Mouse (Mus musculus) cerebellum, postnatal 25 days (tissue): ENCODE measurements at regions not wholly inside any gene's neighbourhood (a gene's known extent, or its start where the extent isn't known, plus 50 kb on each side); places are given as distances from the start of the nearest gene placed in this dataset.
"Not testable (repeated sequence)": the region's sequence is repeated elsewhere in the genome, so short reads cannot be mapped to it uniquely, and the experiment has no call there.

ENCODE experiments used
- DNase-seq, 2 experiments: peaks; one replicate each; pipeline ENCODE4 v3.0.0; 2021; ENCODE audit warnings: mixed read lengths in 2 of 2

DNA sequence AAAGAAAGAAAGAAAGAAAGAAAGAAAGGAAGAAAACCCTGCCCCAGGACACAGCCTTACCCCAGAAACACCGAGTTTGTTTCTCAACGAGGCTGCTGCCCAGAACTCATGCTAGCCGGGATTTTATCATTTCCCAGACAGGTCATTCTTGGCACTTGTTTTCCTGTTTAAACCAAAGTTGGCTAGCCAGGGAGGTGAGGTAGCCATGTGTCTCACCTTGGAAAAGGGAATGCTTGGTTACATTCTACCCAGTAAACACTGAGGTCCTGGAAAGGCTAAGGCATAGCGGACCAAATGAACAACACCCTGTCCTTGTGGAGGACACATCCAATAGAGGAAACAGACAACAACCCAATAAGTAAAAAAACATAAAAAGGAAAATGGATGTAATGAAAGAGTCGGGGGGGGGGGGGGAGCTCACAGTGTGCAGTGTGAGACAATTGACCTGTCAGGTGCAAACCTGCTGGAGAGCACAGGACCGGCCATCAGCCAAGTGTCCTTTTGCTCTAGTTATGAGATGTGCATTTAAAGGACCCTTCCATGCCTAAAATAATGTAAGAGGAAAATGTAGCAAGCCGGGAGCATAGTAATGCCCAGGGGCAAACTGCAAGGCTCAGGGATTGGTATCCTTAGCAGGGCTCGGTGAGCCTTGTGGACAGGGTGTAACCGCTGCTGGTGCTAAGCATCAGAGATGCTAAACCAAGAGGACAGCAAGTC is 78.2 kb upstream of the Fzd7 start:
- peak; percentile 47 to 53 for DNase-seq

DNA sequence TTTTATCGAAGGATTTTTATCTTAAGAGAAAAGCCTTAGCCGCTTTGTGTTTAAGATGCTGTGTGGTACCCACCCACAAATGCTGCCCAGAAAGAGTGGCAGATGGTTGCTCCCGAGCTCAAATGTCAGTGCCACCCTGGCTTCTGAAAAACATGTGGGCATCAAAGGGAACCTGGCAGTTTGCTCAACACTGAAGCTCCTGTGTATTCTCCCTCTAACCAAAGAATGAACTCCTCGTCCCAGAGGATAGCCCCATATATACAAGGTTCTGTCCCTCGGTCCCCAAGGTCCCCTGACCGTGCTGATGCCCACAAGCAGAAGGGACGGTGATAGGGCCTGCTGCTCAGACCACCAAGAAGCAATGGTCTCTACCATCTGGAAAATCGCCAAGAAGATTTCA is 76.9 kb upstream of the Fzd7 start:
- peak; percentile 77 to 80 for DNase-seq

DNA sequence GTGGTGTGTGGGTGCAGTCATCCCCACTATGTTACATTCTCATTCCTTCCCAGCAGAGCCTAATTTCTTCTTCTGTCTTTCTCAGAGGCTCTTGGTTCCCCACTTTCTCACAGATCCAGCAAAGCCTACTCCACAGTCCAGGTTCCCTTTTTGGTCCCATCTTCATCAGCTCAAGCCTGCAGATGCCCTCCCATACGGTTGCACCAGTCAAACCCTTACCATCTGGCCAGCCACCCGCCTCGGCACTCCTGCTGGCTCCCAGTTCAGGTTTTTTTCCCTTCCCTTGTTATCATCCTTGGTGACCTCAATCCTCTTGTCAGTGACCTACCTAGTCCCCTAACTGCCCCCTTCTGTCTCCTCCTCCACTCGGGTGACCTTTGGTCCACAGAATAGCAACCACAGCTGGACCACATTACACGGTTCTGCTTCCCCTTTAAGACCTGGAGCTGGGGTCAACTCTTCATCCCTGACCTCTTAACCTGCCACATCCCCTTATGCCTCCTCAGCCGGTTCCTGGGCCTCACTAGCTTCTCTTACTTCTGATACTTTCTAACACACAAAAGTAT is 75.4 kb upstream of the Fzd7 start:
- DNase-seq = peak; percentile 54 to 65

DNA sequence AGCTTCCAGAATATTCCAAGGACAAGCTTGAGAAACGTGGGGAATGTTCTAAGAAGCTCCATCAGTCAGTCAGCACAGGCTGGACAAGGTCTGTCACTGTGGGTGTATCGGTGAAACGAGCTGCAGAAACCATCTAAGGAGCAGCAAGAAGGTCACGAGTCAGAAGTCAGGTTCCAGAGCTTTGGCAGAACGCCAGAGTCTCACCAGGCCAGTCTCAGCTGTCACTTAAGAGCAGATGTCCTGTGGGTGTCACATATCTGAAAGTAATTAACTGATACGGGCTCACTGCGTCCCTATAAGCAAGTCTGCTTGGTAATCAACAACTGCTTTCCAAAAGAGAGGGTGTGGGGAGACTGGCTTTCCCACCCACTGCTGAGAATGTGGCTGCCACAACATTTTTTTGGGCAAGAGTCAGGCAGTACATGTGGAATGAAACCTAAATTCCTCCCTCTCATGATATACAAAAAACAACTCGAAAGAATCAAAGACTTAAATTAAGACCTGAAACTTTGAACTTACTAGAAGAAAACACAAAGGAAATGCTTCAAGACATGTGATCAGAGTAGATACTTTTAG is 72.6 kb upstream of the Fzd7 start:
- DNase-seq = peak in 1 of 2 experiments; percentile 52

DNA sequence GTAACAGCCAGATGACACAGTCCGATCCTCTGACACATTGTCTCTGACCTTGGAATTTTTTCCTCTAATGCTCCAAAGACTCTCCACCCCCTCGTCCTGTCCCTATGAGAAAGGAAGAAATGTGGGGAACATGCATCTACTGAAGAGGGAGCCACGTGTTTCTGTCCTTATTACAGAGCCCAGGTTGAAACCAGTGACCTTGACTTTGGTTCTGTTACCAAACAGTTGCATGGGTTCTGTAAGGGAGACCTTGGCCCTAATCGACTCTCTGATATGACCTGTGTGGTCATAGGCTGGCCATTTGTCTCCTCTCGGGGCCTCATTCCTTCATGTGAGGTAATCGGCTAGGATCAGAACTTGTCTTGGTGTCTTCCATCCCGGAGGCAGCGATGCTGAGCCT is 69.0 kb upstream of the Fzd7 start:
- no peak for DNase-seq

DNA sequence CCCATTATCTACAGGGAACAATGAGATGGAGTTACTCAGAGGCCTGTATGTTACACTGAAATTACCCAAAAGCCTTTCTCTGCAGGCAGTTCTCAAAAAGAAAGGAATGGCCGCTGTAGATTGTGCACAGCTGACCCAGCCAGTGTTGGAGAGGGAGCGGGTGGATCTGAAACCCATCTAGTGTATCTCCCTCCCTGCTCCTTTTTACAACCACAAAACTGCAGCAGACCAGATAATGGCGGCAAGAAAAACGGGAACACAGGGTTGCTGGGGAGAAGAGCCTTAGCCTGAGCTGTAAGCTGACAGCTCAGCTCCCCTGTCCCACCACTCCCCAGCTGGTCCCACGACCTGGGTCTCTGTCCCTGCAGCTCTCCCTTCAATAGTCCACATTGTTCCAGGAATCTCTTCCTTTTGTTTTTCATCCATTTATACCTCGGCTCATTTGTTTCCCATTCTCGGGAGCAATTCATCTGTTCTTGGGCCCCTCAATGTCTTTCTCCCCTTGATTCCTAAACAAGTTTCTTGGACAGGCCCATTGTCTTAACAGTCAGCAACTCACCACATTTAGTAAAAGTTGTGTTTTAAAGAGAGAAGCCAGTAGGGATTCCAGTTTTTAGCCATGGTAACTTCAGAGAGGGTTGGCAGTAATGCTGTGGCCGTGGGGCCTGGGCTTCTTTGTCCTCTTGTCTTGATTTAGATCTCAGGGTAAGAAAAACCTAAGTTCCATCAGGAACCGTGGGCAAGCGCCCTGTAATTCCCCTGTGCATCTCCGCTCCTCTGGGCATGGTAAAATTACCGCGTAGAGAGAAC is 67.6 kb upstream of the Fzd7 start:
- no peak for DNase-seq

DNA sequence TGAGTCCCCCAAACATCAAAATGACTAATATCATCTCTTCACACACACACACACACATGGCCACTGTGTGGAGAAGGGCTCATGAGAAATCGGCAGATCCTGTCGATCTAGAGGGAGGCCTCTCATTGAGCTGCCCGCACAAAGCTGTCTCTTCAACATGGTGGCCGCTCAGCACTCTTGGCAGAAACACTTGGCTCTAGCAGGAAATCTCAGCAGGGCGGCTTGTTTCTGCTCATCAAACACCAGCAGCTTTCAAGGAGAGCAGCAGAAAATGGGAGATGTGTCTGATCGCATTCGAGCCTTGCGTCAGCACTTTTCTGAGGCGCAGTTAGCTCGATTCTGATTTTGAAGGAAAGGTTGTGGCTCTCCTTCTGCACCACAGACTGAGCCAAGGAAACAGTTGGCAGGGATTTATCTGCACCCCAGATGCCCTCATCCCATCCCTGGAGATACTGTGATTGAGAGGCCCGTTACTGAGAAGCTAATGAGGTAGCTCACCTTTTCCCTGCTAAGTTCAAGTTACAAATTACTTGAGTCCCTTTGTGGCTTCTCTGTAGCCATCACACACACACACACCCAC is 66.4 kb upstream of the Fzd7 start:
- DNase-seq = peak; percentile 87

DNA sequence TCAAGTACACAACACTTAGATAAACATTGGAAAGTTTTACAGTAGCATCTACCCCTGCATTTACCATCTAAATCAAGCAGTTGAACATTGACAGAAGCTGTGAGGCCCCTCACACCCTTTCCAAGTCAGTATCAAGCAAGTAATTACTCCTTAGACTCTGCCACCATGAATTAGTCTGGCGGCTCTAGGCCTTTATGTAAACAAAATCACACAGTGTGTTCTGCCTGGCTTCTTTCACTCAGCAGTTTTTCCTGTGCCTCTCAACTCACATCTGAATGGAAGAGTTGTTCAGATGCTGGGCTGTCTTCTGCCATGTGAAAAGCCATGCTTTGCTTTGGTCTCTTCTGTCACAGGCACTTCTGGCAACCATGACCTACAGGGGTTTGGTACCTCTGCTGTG is 64.9 kb upstream of the Fzd7 start:
- no peak for DNase-seq

DNA sequence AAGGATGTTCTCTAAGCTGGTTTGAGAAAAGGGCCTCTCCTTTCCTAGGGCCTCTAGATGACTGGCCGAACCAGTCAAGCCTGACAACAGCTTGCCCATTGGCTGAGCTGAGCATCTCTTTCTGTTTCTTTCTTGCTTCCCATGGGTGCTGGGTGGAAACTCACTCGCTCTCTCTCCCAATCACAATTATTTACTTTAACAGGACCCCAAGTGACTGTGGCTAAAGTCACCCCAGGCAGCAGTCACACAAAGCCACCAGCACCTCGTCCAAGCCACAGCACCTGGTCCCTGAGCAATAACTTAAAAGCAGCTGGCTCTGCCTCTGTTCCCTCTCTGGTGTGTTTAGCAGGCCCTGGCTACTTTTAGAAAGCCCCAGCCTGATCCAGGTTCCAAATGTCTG is 64.3 kb upstream of the Fzd7 start:
- no peak for DNase-seq

DNA sequence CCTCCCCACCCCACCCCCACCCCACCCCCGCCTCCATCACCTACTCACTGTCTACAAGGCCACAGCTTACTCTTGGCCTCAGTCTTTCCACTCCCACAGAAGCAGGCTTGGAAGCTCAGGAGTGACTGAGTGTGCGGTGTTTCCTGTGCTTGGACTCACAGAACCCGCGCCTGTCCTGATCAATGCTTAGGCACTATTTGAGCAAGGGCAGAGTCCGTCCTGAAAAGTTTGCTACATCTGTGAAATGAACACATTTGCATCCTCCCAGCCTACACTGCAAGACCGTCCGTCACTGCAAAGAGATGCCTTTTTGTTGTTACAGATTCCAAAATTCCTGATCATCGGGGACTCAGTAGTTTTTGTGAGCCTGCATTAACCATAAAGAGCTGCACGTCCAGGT is 63.5 kb upstream of the Fzd7 start:
- DNase-seq = no peak

DNA sequence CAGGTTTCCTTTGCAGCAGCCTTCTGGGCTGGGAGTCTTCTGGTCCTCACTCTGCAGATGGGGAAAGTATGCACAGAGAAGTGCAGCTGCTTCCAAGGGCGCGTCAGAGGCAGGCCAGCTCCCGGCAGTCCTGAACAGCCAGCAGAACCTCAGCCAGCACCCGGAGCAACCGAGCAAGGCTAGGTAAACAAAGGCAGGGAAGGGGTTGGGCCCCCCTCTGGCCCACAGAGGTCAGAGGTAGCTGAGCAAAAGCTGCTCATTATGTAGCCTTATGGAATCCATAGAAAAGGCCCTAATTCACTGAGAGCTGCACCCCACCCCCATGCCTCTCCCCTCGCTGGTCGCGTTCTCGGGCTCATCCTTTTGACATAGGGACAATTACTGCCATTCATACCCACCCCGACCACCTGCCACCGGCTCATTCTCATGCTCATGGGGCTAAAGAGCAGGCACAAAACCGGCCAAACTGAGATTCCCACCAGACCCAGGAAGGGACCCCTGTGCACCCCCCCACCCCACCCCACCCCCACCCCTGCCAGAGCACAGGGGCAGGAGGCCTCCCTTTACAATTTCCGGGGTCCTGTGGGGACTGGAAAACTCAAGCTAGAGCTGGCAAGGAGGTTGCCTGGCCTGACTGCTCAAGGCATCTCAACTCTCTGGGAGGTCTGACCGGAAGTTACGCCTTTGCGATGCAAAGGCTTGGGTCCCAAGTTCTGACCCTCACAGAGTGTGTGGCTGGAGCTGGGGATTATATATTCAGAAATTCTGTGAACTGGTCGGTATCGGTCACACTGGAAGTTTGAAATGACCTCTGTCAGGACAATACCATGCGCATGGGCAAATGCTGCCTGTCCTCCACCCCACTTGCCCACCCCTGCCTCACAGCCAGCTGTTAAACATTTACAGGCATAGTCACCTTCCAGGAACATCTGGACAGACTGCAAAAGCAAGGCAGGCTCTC is 59.0 kb upstream of the Fzd7 start:
- no peak for DNase-seq

DNA sequence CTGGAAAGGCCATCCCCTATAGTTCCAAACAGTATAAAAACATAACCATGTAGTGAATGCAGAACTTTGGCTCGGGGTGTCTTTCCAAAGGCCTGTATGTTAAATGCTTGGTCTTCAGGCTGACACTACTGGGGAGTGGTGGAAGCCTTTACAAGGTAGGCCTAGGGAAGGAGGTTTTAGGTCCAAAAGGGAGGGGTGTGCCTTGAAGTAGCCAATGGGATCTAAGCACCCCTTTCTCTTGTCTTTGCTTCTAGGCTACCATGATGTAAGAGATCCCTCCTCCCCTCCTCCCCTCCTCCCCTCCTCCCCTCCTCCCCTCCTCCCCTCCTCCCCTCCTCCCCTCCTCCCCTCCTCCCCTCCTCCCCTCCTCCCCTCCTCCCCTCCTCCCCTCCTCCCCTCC is 56.5 kb upstream of the Fzd7 start:
- not testable (repeated sequence) for DNase-seq

DNA sequence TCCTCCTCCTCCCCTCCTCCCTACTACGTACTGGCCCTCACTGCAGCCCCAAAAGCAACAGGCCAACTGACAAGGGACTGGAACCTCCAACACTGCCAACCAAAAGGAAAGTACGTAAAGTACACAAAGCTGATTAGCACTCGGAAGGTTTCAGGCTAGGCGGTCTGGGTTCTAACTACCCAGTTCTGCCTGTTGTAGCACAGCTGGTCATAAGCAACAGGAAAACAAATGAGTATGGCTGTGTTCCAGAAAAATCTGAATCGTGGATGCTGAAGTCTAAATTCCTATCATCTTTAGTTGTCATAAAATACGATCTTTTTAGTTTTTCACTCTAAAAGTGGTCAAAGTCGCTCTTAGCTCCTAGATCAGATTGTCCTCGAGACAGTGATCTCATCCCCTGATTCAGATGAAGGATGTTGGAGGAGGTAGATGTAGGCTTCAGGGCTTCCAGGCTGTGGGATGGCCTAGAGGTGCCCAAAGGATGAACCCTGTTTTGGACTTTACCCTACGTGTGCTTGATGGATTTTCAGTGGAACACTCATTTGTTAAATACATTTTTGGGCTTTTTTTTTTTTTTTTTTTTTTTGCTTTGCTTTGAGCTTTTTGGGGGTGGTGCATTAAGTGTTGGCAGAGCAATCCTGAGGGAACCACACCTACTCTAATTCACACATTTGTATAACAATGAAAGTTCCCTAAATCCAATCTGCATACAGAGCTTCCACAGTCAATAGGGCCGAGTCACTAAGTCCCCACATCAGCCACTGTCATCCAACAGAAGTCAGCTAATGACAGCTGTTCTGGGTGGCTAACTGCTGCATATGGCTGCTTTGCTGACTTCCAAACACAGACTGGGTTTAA is 55.6 kb upstream of the Fzd7 start:
- DNase-seq = no peak

DNA sequence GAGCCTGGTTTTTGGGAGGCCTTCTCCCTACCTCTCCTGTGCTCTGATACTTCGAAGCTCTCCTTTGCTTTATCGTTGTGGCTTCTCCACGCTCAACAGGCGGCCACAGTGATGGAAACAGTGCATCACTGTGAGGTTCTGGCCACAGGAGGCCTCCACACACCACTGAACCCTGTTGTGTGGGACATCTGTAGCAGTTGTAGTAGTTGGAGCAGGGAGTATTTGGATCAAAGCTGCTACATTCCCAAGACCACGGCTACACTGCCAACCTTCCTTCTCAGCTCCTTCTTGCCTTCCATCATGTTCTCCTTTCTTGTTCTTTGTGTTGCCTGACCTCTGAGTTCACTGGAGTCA is 55.0 kb upstream of the Fzd7 start:
- no peak for DNase-seq

DNA sequence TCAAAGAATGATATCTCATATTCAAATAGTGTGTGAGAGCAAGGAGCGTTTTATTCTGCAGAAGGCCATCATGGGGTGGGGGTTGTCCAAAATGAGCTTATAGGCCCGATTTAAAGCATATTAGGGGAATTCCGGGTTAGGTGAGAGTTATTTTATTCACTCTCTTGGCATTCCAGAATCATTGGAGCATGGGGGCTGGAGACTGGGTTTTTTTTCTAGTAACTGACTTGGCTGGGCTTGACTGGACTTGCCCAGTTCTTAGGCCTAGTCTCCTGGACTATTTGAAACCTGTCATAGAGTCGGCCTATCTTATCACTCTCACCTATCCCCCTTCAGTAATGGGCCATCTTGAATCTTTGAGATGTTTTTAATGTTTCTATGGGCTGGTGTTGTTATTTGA is 52.9 kb upstream of the Fzd7 start:
- DNase-seq = no peak

DNA sequence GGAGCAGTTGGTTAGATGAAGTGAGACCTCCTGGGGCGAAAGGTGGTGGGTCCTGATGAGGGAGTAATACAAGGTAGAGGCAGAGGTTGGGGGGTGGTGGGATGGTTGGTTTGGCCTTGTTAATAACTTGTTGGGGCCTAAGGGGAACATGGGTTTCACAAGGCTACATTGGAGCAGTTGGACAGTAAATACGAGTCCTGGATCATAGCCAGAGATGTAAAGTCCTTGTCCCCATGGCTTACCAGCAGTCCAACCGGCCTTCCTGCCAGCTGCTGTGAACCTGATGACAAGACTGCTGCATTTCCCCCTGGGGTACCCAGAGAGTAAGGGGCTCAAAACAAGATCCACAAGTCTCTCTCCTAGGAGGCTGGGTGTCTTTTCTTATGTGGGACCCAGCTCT is 52.0 kb upstream of the Fzd7 start:
- no peak for DNase-seq

DNA sequence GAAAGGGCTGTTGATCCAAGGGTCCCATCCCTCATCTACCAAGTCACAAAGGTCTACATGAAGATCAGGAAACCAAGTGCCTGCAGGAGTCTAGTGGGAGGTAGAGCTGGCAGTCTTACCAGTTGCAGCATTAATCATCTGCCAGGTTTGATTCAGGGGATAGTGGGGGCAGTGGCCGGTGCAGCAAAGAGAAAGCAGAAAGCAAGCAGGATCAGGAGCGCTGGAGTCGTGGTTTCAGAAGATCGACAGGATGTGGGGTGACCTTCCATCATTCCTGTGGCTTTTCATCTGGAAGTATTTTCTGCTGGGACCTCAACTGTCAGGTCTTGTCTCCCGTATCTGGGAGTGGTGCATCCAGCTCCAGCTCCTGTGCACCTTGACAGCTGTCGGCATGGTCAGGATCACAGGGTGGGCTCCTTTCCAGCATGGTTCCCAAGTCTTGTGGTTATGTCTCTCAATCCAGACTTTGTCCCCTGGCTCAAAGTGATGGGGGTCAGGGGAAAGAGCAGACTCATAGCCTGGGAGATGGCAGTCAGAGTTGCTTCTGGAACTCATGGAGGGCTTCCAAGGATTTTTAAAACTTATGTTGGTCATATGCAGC is 51.2 kb upstream of the Fzd7 start:
- DNase-seq = no peak
